Mouse (Mus musculus): ENCODE results near the gene Dnajb14. TPM values are rescaled to one million over a fixed set of nuclear protein-coding genes. Genes with fewer than 3 reads are reported as not detected.
A peak's percentile ranks its signal among the peaks of the same experiment; 100 is the strongest.
"Not testable (repeated sequence)": the region's sequence is repeated elsewhere in the genome, so short reads cannot be mapped to it uniquely, and the experiment has no call there.

The Dnajb14 gene
- 1 to 10 TPM; 6.1 to 7.8 TPM for total RNA-seq (2021)
- long read RNA-seq, experiment 1, full-length matches to known transcripts, result 3 of 7 reads
- long read RNA-seq, experiment 1, partial matches to known transcripts, result 0 of 7 reads
- long read RNA-seq, experiment 1, other reads (novel, unspliced or antisense), result 4 of 7 reads
- long read RNA-seq, experiment 2, full-length matches to known transcripts, result 2 of 9 reads
- long read RNA-seq, experiment 2, partial matches to known transcripts, result 0 of 9 reads
- long read RNA-seq, experiment 2, other reads (novel, unspliced or antisense), result 7 of 9 reads

GRCm38 (mm10) chr3:137867437-137868093, at the start of gene Dnajb14:
Gene Dnajb14 (plus strand): TSS chr3:137867675.
- peak; percentile 69 for DNase-seq

- no peak for DNase-seq
These were observed 48.8 kb upstream of the Dnajb14 start for GRCm38 (mm10) chr3:137818713-137819112.

GRCm38 (mm10) chr3:137820688-137821467, 46.6 kb upstream of the Dnajb14 start:
- no peak for DNase-seq

- no peak for DNase-seq
These were observed 44.2 kb upstream of the Dnajb14 start for GRCm38 (mm10) chr3:137823317-137823716.

- no peak for DNase-seq
These were observed 39.8 kb upstream of the Dnajb14 start for GRCm38 (mm10) chr3:137827678-137828077.

- DNase-seq, result no peak
These were observed 36.3 kb upstream of the Dnajb14 start for GRCm38 (mm10) chr3:137831156-137831555.

- DNase-seq, result no peak
These were observed 34.3 kb upstream of the Dnajb14 start for GRCm38 (mm10) chr3:137833128-137833527.

GRCm38 (mm10) chr3:137833698-137834097, 33.8 kb upstream of the Dnajb14 start:
- DNase-seq, result no peak

- no peak for DNase-seq
These were observed 30.9 kb upstream of the Dnajb14 start for GRCm38 (mm10) chr3:137836543-137836942.

GRCm38 (mm10) chr3:137838160-137838559, 29.3 kb upstream of the Dnajb14 start:
- DNase-seq, result no peak

- DNase-seq, result no peak
These were observed 24.5 kb upstream of the Dnajb14 start for GRCm38 (mm10) chr3:137842944-137843343.

- no peak for DNase-seq
These were observed 23.2 kb upstream of the Dnajb14 start for GRCm38 (mm10) chr3:137844263-137844662.

- DNase-seq, result no peak
These were observed 20.9 kb upstream of the Dnajb14 start for GRCm38 (mm10) chr3:137846552-137846951.

- DNase-seq, result no peak
These were observed 19.1 kb upstream of the Dnajb14 start for GRCm38 (mm10) chr3:137848354-137848753.

- no peak for DNase-seq
These were observed 17.8 kb upstream of the Dnajb14 start for GRCm38 (mm10) chr3:137849697-137850096.

GRCm38 (mm10) chr3:137851196-137851595, 16.3 kb upstream of the Dnajb14 start:
- no peak for DNase-seq

GRCm38 (mm10) chr3:137853011-137853410, 14.5 kb upstream of the Dnajb14 start:
- DNase-seq, result not testable (repeated sequence)

- no peak for DNase-seq
These were observed 12.1 kb upstream of the Dnajb14 start for GRCm38 (mm10) chr3:137855328-137855727.

GRCm38 (mm10) chr3:137856061-137856460, 11.4 kb upstream of the Dnajb14 start:
- DNase-seq, result no peak

GRCm38 (mm10) chr3:137860394-137861170, 6.9 kb upstream of the Dnajb14 start:
- no peak for DNase-seq

- DNase-seq, result no peak
These were observed 6.0 kb upstream of the Dnajb14 start for GRCm38 (mm10) chr3:137861436-137861835.

GRCm38 (mm10) chr3:137862600-137862999, 4.9 kb upstream of the Dnajb14 start:
- no peak for DNase-seq
